Mouse (Mus musculus): Measurements from ENCODE around the gene Nckap1l. TPM values are rescaled to one million over a fixed set of nuclear protein-coding genes. Genes with fewer than 3 reads are reported as not detected.
"Not testable (repeated sequence)": the region's sequence is repeated elsewhere in the genome, so short reads cannot be mapped to it uniquely, and the experiment has no call there.

The Nckap1l gene
- 2.2 and 2.3 TPM in 2 replicates for polyA plus RNA-seq (2015; fragmentation: Nextera tagmentation; extraction: Ambion mirVana)

DNA sequence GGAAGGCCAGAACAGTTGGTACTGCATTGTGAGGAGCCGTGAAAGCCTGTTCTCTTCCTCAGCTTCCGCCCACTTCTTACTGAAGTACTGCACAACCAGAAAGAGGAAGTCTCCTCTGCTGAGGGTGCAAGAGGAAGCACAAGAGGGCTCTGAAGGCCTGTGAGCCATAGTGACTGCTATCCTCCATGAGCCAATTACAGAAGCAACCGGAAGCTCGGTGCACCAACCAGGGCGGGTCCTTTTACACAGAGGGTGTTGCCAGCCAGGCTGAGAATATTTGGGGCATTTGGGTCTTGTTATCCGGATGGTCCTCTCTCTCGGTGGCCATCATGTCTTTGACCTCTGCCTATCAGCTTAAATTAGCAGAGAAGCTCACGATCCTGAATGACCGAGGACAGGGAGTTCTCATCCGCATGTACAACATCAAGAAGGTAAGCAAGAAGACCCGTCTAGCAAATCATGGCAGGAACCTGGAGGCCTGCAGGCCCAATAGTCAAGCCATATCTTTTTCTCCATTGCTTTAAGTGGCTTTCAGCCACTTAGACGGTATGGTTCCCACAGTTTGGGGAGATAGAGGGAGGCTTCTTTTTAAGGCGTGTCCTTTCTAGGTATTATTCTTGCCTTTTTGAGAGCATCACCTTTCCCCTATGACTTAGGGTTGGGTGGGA lies at the start of gene Nckap1l:
Gene Nckap1l, plus strand, starts transcription at position 244 of the 668 bp plus-strand sequence.
- H3K27me3 ChIP-seq: no peaks in the 10 kb centered on the region
- no peak within 1 kb of the TSS for H3K27ac ChIP-seq
- no peak within 1 kb of the TSS for H3K4me3 ChIP-seq
- no peak within 1 kb of the TSS for H3K4me2 ChIP-seq (replicated peaks)
- no peak within 1 kb of the TSS for H3K9ac ChIP-seq
- H3K4me1 ChIP-seq: no peaks in the 10 kb centered on the region
- H3K9me3 ChIP-seq: no peaks in the 10 kb centered on the region
- no peak for ATAC-seq (ENCODE audit: low FRiP score, low read depth)
- H3K36me3 ChIP-seq: no peaks in the 10 kb centered on the region
- WGBS: 87% methylated on average over 13 of the region's 13 CpGs

DNA sequence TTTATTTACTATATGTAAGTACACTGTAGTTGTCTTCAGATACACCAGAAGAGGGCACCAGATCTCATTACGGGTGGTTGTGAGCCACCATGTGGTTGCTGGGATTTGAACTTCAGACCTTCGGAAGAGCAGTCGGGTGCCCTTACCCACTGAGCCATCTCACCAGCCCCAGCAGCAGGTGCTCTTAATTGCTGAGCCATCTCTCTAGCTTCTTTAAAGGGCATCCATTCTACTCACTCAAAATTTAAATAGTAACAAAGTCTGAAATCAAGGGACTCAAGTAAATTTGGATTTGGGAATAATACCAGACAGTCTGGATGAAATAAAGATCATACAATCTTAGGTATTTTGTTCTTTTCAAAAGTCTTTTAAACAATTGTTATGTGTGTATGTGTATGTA lies 48.0 kb upstream of the Nckap1l start:
- not testable (repeated sequence) for H3K9ac ChIP-seq; H3K4me3 ChIP-seq; H3K27ac ChIP-seq; H3K36me3 ChIP-seq; H3K4me2 ChIP-seq (replicated peaks); H3K27me3 ChIP-seq; H3K4me1 ChIP-seq; ATAC-seq (ENCODE audit: low FRiP score, low read depth); H3K9me3 ChIP-seq
- 82% methylated on average over 3 of the region's 3 CpGs for WGBS

DNA sequence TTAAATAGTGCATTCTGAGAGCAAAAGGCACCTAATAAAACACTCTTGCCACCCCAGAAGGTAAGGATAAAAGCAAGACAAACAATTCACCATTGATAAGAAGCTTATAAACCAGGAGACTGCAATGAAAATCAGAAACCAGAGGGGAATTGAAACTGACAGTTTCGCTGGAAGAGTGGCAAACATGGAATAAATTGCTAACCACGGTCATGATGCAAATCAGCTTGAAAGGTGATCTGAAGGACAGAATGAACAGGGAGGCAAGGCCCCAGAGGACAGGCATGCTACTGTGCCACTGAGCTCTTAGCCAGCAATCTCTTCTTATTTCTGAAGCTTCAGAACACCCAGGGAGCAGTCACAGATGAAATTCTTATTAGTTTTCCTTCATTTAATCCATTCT lies 26.6 kb upstream of the Nckap1l start:
- 25% methylated on average over 2 of the region's 2 CpGs for WGBS

DNA sequence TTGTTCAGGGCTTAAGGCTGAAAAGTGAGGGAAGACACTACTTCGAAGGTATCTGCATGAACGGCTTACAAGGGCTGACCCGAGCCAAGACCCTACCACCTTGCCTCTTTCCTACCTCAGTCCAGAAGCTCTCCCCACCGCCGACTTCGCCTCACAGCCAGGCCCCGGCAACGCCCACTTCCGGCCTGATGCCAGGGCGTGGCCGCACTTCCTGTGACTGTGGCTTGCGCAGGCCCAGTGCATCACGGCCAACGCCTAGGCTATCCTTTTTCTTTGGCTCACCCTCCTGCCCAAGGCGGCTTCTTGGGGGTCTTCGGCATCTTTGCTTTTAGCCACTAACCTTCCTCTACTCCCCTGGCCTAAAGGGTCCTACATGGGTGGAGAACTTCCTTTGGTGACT lies 23.4 kb upstream of the Nckap1l start, which contains the start of gene Gtsf1:
Gene Gtsf1, minus strand, starts transcription at position 230 of the 400 bp plus-strand sequence.
- Histone ChIP-seq H3K27me3 (no peaks in the 10 kb centered on the region), H3K36me3 (no peaks in the 10 kb centered on the region), H3K4me3 (no peak within 1 kb of the TSS), H3K4me2 (replicated peaks) (no peak within 1 kb of the TSS), H3K9ac (no peak within 1 kb of the TSS), H3K4me1 (peaks cover 5% of the 10 kb centered on the region; the same call in 1 of the 2 replicates), H3K9me3 (no peaks in the 10 kb centered on the region), H3K27ac (no peak within 1 kb of the TSS)
- 92% methylated on average over 16 of the region's 16 CpGs for WGBS
- no peak for ATAC-seq (ENCODE audit: low FRiP score, low read depth)

More for the DNA sequence above, 26.6 kb upstream of the Nckap1l start:
- Histone ChIP-seq H3K4me1 (peaks cover 5% of the 10 kb centered on the region; the same call in 1 of the 2 replicates), H3K36me3 (no peaks in the 10 kb centered on the region), H3K9ac (no peak overlapping the region), H3K27me3 (no peaks in the 10 kb centered on the region), H3K4me3 (no peak overlapping the region), H3K27ac (no peak overlapping the region), H3K9me3 (no peaks in the 10 kb centered on the region), H3K4me2 (replicated peaks) (no peak overlapping the region)
- ATAC-seq (ENCODE audit: low FRiP score, low read depth): no peak

DNA sequence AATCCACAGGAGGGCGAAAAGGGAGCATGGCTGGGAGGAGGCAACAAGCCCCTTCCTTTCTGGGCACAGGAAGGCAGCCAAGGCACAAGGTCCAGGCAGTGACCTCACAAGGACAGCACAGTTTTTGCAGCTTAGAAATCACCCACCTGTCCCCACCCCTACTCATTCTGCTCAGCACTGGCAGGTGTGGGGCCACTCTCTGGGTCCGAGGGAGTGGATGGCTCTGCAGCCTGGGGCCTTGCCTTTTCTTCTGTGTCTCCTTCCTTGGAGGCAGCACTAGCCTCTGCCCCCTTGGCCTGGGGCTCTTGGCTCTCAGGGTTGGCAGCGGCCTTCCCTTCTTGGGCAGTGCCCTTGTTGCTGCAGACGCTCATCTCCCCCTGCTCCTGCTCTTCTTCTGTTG lies 7.6 kb upstream of the Nckap1l start:
- not testable (repeated sequence) for H3K27ac ChIP-seq; H3K4me3 ChIP-seq; H3K4me1 ChIP-seq; H3K9ac ChIP-seq; H3K4me2 ChIP-seq (replicated peaks); ATAC-seq (ENCODE audit: low FRiP score, low read depth); H3K36me3 ChIP-seq; H3K9me3 ChIP-seq; H3K27me3 ChIP-seq
- WGBS: 87% methylated on average over 4 of the region's 4 CpGs

DNA sequence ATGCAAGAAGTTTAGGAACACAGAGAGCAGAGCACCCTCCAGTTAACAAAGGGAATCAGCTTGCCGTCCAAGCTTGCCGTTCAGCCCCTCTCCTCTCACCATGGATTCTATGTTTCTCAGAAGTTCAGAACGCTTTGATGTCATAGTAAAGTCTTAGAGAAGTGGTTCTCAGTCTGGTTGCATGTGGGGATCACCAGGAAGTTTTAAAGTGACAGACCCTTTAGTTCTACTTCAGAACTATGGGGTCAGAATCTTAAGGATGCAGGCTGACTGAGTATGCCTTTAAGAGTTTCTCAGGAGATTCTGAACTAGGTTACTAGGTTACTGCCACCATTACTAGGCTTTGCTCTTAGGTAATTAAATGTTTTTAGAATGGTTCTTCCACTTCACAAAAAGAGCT lies 5.2 kb upstream of the Nckap1l start, which contains the start of gene Gtsf2:
Gene Gtsf2, minus strand, starts transcription at position 101 of the 400 bp plus-strand sequence.
- Histone ChIP-seq H3K4me2 (replicated peaks) (no peak within 1 kb of the TSS), H3K27ac (no peak within 1 kb of the TSS), H3K4me3 (no peak within 1 kb of the TSS), H3K4me1 (no peaks in the 10 kb centered on the region), H3K27me3 (no peaks in the 10 kb centered on the region), H3K36me3 (no peaks in the 10 kb centered on the region), H3K9me3 (no peaks in the 10 kb centered on the region), H3K9ac (no peak within 1 kb of the TSS)
- 15% methylated on average over 3 of the region's 3 CpGs for WGBS
- no peak for ATAC-seq (ENCODE audit: low FRiP score, low read depth)

DNA sequence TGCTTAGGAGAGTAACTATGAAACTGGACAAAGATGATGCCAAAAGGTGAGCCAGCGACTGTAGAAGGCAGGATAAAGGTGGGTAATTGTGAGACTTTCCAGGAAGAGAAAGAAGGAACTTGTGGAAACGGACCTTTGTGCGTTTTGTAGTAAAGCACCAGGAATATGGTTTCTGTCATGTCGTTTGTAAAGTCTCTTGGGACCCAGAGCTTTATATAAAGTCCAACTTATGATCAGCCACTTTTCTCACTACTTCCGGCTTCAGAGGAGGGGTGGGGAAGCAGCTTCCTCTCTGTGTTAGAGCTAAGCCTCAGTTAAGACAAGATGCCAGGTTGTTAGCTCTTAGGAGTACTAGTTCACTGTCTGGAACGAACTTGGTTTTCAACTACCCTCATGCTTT lies 855 bp downstream of the Nckap1l start:
- Histone ChIP-seq H3K9me3 (no peaks in the 10 kb centered on the region), H3K9ac (no peak overlapping the region), H3K27ac (no peak overlapping the region), H3K4me3 (no peak overlapping the region), H3K36me3 (no peaks in the 10 kb centered on the region), H3K27me3 (no peaks in the 10 kb centered on the region), H3K4me1 (no peaks in the 10 kb centered on the region), H3K4me2 (replicated peaks) (no peak overlapping the region)
- WGBS: 79% methylated on average over 6 of the region's 6 CpGs
- ATAC-seq (ENCODE audit: low FRiP score, low read depth): no peak

DNA sequence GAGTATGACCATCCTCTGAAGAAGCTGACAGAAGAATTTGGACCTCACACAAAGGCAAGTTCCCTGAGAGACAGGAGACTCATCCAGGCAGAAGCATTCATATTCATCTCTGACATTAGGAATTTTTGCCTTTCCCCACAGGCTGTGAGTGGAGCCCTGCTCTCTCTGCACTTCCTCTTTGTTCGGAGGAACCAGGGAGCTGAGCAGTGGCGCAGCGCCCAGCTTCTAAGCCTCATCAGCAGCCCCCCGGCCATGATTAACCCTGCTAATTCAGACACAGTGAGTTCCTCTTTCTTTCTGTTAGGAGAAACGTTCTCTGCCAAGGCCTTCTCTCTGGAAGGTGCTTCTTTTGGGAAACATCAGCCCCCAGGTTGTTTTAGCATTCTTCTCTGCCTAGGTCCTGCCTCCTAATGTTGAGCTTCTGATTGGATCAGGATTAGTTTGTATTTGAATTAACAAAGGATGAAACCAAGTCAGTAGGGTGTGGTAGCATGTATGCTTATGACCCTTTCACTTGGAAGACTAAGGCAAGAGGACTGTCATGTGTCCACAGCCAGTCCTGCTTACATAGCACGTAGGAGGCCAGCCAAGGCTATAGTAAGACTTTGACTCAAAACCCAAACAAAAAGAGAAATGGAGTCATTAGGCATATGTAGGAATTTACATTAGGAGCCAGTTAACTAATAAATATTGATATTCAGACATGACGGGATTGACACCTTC lies 9.1 kb downstream of the Nckap1l start:
- no peaks in the 10 kb centered on the region for H3K36me3 ChIP-seq
- H3K4me2 ChIP-seq (replicated peaks): no peak overlapping the region
- ATAC-seq (ENCODE audit: low FRiP score, low read depth): no peak
- no peaks in the 10 kb centered on the region for H3K9me3 ChIP-seq
- H3K4me1 ChIP-seq: no peaks in the 10 kb centered on the region
- H3K4me3 ChIP-seq: no peak overlapping the region
- no peaks in the 10 kb centered on the region for H3K27me3 ChIP-seq
- WGBS: 71% methylated on average over 7 of the region's 7 CpGs
- H3K9ac ChIP-seq: no peak overlapping the region
- no peak overlapping the region for H3K27ac ChIP-seq

DNA sequence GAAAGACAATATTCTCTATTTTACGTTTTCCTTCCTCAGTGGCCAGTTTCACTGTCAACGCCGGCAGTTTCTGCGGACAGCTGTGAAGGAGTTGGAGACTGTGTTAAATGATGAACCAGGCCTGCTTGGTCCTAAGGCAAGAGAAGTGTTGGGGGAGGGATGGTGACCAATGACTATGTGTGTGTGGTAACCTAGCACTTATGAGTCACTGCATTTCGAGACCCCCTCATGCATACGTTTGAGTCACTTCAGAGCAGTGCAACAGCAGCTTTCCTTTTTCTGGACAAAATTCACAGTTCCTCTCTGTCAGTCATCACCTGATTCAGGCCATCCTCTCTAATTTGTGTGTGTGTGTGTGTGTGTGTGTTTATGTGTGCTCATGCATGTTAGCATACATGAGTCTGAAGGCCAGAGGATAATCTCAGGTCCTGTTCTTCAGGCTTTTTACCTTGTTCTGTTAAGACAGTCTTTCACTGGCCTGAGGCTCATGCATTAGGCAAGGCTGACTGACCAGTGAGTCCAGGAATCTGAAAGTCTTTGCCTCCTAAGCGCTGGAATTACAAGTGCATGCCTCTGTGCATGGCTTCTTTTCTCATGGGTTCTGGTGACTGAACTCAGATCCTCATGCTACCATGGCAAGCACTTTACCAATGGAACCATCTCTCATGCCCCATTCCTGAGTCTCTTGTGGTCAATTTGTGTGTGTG lies 18.0 kb downstream of the Nckap1l start:
- no peak for ATAC-seq (ENCODE audit: low FRiP score, low read depth)
- 75% methylated on average over 7 of the region's 7 CpGs for WGBS

DNA sequence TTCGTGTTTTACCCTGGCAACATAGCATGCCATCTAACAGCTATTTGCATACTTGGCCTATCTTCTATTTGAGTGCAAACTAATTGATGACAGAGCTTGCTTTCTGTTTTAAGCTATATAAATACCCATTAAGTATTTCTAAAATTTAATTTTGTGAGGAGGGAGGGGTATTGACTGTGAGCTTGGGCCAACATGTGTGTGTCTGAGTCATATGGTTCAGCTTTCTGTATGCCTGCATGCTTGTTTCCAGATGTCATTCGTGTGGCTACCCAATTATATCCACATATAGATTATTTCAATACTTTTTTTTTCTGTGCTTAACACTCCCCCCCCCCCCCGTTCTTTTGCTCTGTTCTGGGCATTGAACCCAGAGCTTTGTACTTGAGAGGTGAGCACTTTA lies 18.7 kb downstream of the Nckap1l start:
- Histone ChIP-seq H3K4me3 (no peak overlapping the region), H3K27ac (no peak overlapping the region), H3K9me3 (no peaks in the 10 kb centered on the region), H3K27me3 (no peaks in the 10 kb centered on the region), H3K36me3 (no peaks in the 10 kb centered on the region), H3K4me1 (no peaks in the 10 kb centered on the region), H3K4me2 (replicated peaks) (no peak overlapping the region), H3K9ac (no peak overlapping the region)
- WGBS: 55% methylated on average over 3 of the region's 3 CpGs
- ATAC-seq (ENCODE audit: low FRiP score, low read depth): no peak

More for the DNA sequence above, 18.0 kb downstream of the Nckap1l start:
- no peaks in the 10 kb centered on the region for H3K27me3 ChIP-seq
- no peaks in the 10 kb centered on the region for H3K4me1 ChIP-seq
- H3K4me2 ChIP-seq (replicated peaks): no peak overlapping the region
- H3K9me3 ChIP-seq: no peaks in the 10 kb centered on the region
- H3K27ac ChIP-seq: no peak overlapping the region
- H3K9ac ChIP-seq: no peak overlapping the region
- no peaks in the 10 kb centered on the region for H3K36me3 ChIP-seq
- H3K4me3 ChIP-seq: no peak overlapping the region

DNA sequence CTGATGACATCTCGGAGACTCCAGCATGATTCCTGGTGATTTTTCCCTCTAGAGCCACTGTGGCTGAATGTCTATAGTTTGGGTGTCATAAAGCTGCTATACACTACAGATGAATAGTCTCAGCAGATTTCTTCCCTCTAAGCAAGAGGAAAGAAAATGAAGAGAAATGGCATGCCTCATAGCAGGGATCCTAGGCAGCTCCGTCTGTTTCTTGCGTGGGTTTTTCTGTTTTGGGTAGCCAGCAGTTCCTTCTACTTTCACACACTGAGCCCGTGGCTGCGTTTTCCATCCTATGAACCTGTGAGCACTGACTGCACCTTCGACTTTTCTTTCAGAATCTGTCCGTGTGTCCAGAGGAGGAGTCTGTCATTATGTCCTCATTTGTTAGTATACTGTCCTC lies 19.6 kb downstream of the Nckap1l start:
- no peak overlapping the region for H3K27ac ChIP-seq
- 83% methylated on average over 7 of the region's 7 CpGs for WGBS
- no peak overlapping the region for H3K4me2 ChIP-seq (replicated peaks)
- H3K4me3 ChIP-seq: no peak overlapping the region
- H3K9me3 ChIP-seq: no peaks in the 10 kb centered on the region
- no peak overlapping the region for H3K9ac ChIP-seq
- no peaks in the 10 kb centered on the region for H3K4me1 ChIP-seq
- 0 out of 2 replicates have a peak, but pooled peaks cover 2% of the 10 kb centered on the region for H3K27me3 ChIP-seq
- ATAC-seq (ENCODE audit: low FRiP score, low read depth): no peak
- no peaks in the 10 kb centered on the region for H3K36me3 ChIP-seq

DNA sequence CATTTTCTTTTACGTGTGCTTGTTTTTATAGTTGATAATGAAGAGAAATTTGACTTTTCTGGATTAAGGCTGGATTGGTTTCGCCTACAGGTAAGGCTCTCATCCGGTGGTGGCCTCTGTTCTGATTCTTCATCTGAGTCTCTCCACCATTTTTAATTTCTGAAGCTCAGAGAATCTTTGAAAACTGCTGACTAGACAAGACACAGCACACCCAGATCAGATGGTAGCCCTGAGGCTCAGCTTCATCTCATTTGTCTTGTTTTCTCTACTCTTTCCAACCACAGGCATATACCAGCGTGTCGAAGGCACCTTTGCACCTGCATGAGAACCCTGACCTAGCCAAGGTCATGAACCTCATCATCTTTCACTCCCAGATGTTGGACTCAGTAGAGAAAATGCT lies 20.2 kb downstream of the Nckap1l start:
- Histone ChIP-seq H3K27me3 (0 out of 2 replicates have a peak, but pooled peaks cover 2% of the 10 kb centered on the region), H3K4me3 (no peak overlapping the region), H3K36me3 (no peaks in the 10 kb centered on the region), H3K9me3 (no peaks in the 10 kb centered on the region), H3K4me1 (no peaks in the 10 kb centered on the region), H3K4me2 (replicated peaks) (no peak overlapping the region), H3K27ac (no peak overlapping the region), H3K9ac (no peak overlapping the region)
- 85% methylated on average over 5 of the region's 5 CpGs for WGBS
- no peak for ATAC-seq (ENCODE audit: low FRiP score, low read depth)

Measured in limb, embryonic 13.5 days (tissue).